Mouse (Mus musculus) forebrain, embryonic 11.5 days (tissue): ENCODE data around the gene Pdgfa. TPM values are rescaled to one million over a fixed set of nuclear protein-coding genes. Genes with fewer than 3 reads are reported as not detected.

Source experiments
- ATAC-seq: fragments of 200-750 bp; cut with Nextera tagmentation; replicated peaks from 2 replicates; pipeline ENCODE4 v1.8.0; 2017; ENCODE audit warnings: moderate TSS enrichment; ENCODE audit not compliant: low FRiP score
- DNase-seq: peaks from one replicate; pipeline ENCODE4 v3.0.0-alpha.2; 2017; ENCODE audit warnings: low spot score
- H3K27ac ChIP-seq: fragments of 300-500 bp; sonication (generic); 2 replicates; pipeline ENCODE4 v1.5.1; 2014; ENCODE audit warnings: low read depth, low read length
- H3K27me3 ChIP-seq: fragments of 300-500 bp; sonication (generic); 2 replicates; pipeline ENCODE4 v1.6.1; 2014; ENCODE audit warnings: mild to moderate bottlenecking, low read length, mixed read lengths; ENCODE audit not compliant: control insufficient read depth, insufficient read depth
- H3K36me3 ChIP-seq: fragments of 300-500 bp; sonication (generic); 2 replicates; pipeline ENCODE4 v1.6.1; 2014; ENCODE audit warnings: mild to moderate bottlenecking, low read length, moderate library complexity, mixed read lengths; ENCODE audit not compliant: control insufficient read depth, insufficient read depth
- H3K4me1 ChIP-seq: fragments of 300-500 bp; sonication (generic); replicated peaks from 2 replicates; pipeline ENCODE4 v1.6.1; 2014; ENCODE audit warnings: low read length, mixed read lengths; ENCODE audit not compliant: control insufficient read depth, insufficient read depth
- H3K4me2 ChIP-seq: fragments of 300-500 bp; sonication (generic); 2 replicates; pipeline ENCODE4 v1.6.1; 2014; ENCODE audit warnings: low read depth, mild to moderate bottlenecking, low read length, moderate library complexity, mixed read lengths; ENCODE audit not compliant: severe bottlenecking
- H3K4me3 ChIP-seq: fragments of 300-500 bp; sonication (generic); 2 replicates; pipeline ENCODE4 v1.5.1; 2014; ENCODE audit warnings: low read depth, low read length
- H3K9ac ChIP-seq: fragments of 300-500 bp; sonication (generic); 2 replicates; pipeline ENCODE4 v1.6.1; 2014; ENCODE audit warnings: low read length
- H3K9me3 ChIP-seq: fragments of 300-500 bp; sonication (generic); 2 replicates; pipeline ENCODE4 v1.6.1; 2016; ENCODE audit warnings: low read length, mixed read lengths; ENCODE audit not compliant: control insufficient read depth
- WGBS: fragments of 180-500 bp; shearing (Covaris S2); extraction: QIAGEN DNeasy Blood & Tissue Kit; methylation state at CpG from one replicate; pipeline ENCODE4 v1.1.7; 2014; 5-methylcytosine and 5-hydroxymethylcytosine counted together
- polyA plus RNA-seq: library from polyadenylated mRNA; unstranded; fragments of >200 nt; fragmentation: Nextera tagmentation; extraction: Ambion mirVana; gene quantifications from 2 replicates; pipeline ENCODE4 v1.2.1, GENCODE M21; 2014

Gene Pdgfa
- polyA plus RNA-seq, 1 experiment from 2014 or later: 9.4 TPM

DNA sequence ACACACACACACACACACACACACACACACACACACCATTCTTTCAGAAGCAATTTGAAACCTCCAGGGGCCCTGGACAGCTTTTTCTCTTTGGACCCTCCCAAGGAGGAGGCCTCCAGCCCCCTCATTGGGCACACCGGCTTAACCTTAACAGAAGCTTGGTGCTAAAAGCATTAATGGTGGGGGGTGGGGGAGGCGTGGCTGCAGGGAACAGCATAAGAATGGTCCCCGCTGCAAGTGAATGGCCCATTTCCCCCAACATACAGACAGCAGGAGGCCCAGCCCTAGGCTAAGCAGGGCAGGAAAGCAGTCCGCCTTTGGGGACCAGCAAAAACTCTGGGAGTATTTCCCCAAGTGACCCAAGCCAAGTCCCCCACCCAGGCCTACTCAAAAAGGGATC is 5.4 kb downstream of the Pdgfa start:
- H3K9me3 ChIP-seq: no peaks in the 10 kb centered on the region
- no peak overlapping the region for H3K4me3 ChIP-seq
- no peak overlapping the region for H3K4me2 ChIP-seq
- ATAC-seq (no peak), DNase-seq (no peak)
- 4% methylated on average over 4 of the region's 4 CpGs for WGBS
- H3K4me1 ChIP-seq: peaks cover 18% of the 10 kb centered on the region
- no peaks in the 10 kb centered on the region for H3K36me3 ChIP-seq
- H3K27me3 ChIP-seq: peaks cover 43% of the 10 kb centered on the region
- no peak overlapping the region for H3K9ac ChIP-seq
- no peak overlapping the region for H3K27ac ChIP-seq

DNA sequence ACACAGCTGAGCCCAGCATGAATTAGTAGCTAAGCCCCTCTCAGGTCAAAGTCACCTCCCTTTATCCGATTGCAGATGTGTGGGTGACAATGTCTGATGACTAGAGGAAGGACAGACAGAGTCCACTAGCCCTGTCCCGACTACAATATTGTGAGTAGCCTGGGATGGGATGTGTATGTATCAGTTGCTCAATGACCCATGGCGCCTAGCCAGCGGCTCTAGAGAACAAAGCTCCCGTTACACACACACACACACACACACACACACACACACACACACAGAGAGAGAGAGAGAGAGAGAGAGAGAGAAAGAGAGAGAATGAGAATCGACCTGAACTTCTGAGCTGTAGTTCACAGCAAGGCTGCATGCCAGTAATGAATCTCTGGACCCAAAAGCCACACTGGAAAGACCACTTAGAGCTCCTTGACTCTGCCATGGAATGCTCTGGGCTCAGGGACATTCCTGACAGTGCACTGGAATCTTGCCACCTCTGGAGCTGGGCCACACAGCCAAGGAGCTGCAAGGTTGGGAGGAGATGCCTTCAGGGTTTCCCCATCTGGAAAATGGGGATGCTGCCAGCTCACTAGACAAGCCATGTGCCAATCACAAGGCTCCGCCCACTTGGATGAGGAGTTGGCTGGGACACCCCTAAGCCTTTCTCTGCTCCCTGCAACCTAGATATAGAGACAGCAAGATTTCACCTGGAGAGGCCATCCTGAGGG is 6.3 kb downstream of the Pdgfa start:
- Histone ChIP-seq H3K36me3 (no peaks in the 10 kb centered on the region), H3K27me3 (peaks cover 34% of the 10 kb centered on the region), H3K4me3 (no peak overlapping the region), H3K9me3 (no peaks in the 10 kb centered on the region), H3K4me2 (no peak overlapping the region), H3K4me1 (peaks cover 18% of the 10 kb centered on the region), H3K27ac (no peak overlapping the region), H3K9ac (no peak overlapping the region)
- ATAC-seq: no peak
- WGBS: 74% methylated on average over 7 of the region's 7 CpGs
- no peak for DNase-seq

DNA sequence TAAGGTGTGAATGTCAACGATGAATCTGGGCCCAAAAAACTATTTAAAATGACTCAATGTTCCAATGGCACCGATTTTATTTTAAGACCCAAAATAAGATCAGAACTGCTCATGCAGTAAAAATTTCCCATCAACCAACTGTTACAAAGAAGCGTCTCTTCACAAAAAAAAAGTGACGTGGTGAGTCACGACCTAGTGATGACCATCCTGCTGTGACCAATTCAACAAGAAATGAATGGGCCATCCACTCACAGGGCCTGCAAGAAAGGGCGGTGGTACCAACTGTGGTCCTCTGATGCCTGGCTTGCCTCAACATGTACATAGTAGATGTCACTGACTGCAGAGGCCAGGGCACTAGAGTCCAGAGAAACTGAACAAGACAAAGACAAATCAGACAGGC is 7.6 kb downstream of the Pdgfa start:
- 69% methylated on average over 6 of the region's 6 CpGs for WGBS
- Histone ChIP-seq H3K4me3 (no peak overlapping the region), H3K9me3 (no peaks in the 10 kb centered on the region), H3K36me3 (no peaks in the 10 kb centered on the region), H3K4me2 (no peak overlapping the region), H3K4me1 (peaks cover 18% of the 10 kb centered on the region), H3K9ac (no peak overlapping the region), H3K27ac (no peak overlapping the region), H3K27me3 (peaks cover 31% of the 10 kb centered on the region)
- DNase-seq: no peak
- no peak for ATAC-seq

DNA sequence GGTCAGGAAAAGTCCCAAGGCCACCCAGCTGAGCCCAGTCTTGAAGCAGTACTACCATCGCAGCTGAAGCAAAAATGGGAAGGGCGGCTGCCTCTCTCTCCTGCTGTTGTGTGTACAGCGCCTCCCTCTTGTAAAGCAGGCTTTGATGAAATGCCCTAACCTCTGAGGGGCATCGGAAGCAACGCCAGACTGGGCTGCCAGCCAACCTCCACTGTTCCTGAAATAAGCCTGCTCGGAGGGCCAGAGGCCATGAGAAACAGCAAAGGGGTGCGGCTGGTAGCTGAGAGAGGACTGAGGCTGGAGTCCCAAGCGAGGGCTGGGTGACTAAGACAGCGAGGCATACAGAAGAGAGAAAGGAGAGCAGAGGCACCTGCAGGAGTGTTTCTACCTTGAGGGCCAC is 8.4 kb downstream of the Pdgfa start:
- 53% methylated on average over 9 of the region's 9 CpGs for WGBS
- Histone ChIP-seq H3K27ac (no peak overlapping the region), H3K4me1 (peaks cover 13% of the 10 kb centered on the region), H3K27me3 (peaks cover 26% of the 10 kb centered on the region), H3K4me3 (no peak overlapping the region), H3K9ac (no peak overlapping the region), H3K36me3 (no peaks in the 10 kb centered on the region), H3K9me3 (no peaks in the 10 kb centered on the region), H3K4me2 (no peak overlapping the region)
- no peak for ATAC-seq
- no peak for DNase-seq

DNA sequence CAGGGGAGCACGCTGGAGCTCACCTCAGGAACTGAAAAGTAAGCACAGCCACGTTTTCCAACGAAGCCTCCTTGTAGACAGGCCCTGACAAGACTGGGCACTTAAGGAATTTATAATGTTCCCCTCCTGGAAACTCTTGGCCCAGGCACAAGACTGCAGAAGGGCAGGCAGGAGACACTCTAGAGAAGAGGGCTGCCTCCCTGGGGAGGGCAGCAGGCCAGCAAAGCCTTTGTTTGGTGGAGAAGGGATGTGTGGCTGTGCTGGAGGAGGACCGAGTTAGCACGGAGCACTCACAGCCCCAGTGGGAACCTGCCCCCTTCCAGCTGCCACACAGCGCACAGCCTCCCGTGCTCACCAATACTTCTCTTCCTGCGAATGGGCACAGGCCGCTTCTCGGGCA is 9.2 kb downstream of the Pdgfa start:
- Histone ChIP-seq H3K4me2 (no peak overlapping the region), H3K9ac (no peak overlapping the region), H3K36me3 (no peaks in the 10 kb centered on the region), H3K4me1 (peaks cover 7% of the 10 kb centered on the region), H3K27ac (no peak overlapping the region), H3K9me3 (no peaks in the 10 kb centered on the region), H3K27me3 (peaks cover 19% of the 10 kb centered on the region), H3K4me3 (no peak overlapping the region)
- no peak for ATAC-seq
- no peak for DNase-seq
- 78% methylated on average over 10 of the region's 10 CpGs for WGBS

DNA sequence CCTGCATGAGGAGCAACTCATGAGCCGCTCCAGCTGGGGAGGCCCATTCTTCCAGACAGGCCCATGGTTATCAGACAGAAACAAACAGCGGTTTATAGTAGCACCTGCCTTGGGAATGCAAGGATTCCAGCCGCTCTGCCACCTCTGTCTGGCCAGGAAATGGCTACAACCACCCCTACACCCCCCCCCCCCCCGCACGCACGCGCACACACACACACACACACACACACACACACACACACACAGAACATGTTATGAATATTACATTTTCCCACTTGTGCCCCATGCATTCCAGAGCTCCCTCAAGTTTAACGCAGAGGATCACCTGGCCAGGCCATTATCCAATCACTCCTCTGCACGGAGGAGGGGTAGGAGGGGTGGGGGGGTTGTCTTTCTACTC is 15.2 kb downstream of the Pdgfa start:
- no peaks in the 10 kb centered on the region for H3K4me1 ChIP-seq
- H3K9me3 ChIP-seq: no peaks in the 10 kb centered on the region
- H3K27ac ChIP-seq: no peak overlapping the region
- ATAC-seq (no peak), DNase-seq (no peak)
- H3K9ac ChIP-seq: no peak overlapping the region
- no peaks in the 10 kb centered on the region for H3K27me3 ChIP-seq
- WGBS: 93% methylated on average over 8 of the region's 9 CpGs
- no peaks in the 10 kb centered on the region for H3K36me3 ChIP-seq
- H3K4me3 ChIP-seq: no peak overlapping the region
- H3K4me2 ChIP-seq: no peak overlapping the region

DNA sequence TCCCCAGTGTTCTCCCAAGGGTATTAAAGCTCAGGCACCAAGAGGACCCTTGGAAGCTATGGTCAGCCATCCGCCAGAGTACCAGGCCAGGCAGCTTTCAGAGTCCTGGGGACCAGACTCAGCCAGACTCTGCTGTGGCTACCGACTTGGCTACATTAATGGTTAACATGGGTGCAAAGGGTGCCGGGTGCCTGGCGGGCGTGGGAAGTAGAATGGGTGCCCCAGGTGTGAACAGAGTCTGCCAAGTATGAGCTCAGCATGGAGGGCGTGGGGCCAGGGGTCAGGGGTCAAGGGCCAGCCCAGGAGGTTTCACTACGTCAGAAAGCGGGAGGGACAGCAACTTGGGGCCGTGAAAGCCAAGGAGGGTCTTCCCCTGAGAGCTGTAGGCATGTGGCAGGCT is 16.6 kb downstream of the Pdgfa start:
- no peak overlapping the region for H3K27ac ChIP-seq
- H3K4me2 ChIP-seq: no peak overlapping the region
- H3K9ac ChIP-seq: no peak overlapping the region
- H3K9me3 ChIP-seq: no peaks in the 10 kb centered on the region
- ATAC-seq: no peak
- no peaks in the 10 kb centered on the region for H3K36me3 ChIP-seq
- H3K4me1 ChIP-seq: no peaks in the 10 kb centered on the region
- WGBS: 92% methylated on average over 9 of the region's 9 CpGs
- no peak for DNase-seq
- no peaks in the 10 kb centered on the region for H3K27me3 ChIP-seq
- no peak overlapping the region for H3K4me3 ChIP-seq

DNA sequence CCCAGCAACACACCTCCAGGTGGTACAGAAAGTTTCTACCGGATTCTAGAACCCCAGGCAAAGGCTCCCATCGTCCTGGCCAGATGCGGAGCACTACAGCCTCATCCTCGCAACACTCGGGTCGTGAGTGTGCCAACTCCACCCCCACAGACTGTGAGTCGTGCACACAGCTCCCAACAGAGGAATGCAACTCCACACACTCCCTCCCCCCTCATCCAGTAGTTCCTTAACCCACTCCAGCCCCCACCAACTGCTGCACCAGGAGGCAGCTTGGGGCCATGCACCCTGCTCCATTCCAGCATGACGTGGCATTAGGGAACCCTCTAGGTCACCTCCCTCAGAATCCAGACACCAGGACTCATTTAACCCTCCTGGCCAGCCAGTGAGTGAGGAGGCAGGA is 17.3 kb downstream of the Pdgfa start:
- DNase-seq (no peak), ATAC-seq (no peak)
- Histone ChIP-seq H3K4me1 (no peaks in the 10 kb centered on the region), H3K9me3 (no peaks in the 10 kb centered on the region), H3K27ac (no peak overlapping the region), H3K9ac (no peak overlapping the region), H3K4me2 (no peak overlapping the region), H3K27me3 (no peaks in the 10 kb centered on the region), H3K4me3 (no peak overlapping the region), H3K36me3 (no peaks in the 10 kb centered on the region)
- 83% methylated on average over 8 of the region's 8 CpGs for WGBS

DNA sequence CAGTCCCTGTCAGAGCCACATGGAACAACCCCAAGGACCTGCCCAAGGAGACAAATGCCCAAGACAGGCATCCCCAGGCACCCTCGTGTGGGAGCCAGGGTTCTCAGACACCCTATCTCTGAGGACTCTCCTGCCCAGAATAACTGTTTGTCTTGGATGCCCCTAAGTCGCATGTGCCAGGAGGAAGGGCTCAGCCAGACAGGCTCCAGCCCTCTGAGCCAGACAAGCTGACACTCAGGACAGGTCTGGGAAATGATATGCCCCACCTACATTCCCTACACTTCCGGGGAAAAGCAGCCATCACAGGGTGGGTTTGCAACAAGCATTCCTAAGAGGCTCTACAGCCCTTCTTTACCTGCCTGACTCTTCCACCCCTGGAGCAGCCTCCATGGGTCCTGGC is 19.4 kb downstream of the Pdgfa start:
- Histone ChIP-seq H3K4me1 (no peaks in the 10 kb centered on the region), H3K27ac (no peak overlapping the region), H3K27me3 (no peaks in the 10 kb centered on the region), H3K4me3 (no peak overlapping the region), H3K9ac (no peak overlapping the region), H3K4me2 (no peak overlapping the region), H3K36me3 (no peaks in the 10 kb centered on the region; the same call in 1 of the 2 replicates), H3K9me3 (no peaks in the 10 kb centered on the region)
- ATAC-seq (no peak), DNase-seq (no peak)
- WGBS: 66% methylated on average over 3 of the region's 3 CpGs
